Mouse (Mus musculus): Measurements from ENCODE around the gene Fam50b. TPM values are rescaled to one million over a fixed set of nuclear protein-coding genes. Genes with fewer than 3 reads are reported as not detected.

The Fam50b gene
- total RNA-seq, 2 experiments from 2014 or later = not detected

DNA sequence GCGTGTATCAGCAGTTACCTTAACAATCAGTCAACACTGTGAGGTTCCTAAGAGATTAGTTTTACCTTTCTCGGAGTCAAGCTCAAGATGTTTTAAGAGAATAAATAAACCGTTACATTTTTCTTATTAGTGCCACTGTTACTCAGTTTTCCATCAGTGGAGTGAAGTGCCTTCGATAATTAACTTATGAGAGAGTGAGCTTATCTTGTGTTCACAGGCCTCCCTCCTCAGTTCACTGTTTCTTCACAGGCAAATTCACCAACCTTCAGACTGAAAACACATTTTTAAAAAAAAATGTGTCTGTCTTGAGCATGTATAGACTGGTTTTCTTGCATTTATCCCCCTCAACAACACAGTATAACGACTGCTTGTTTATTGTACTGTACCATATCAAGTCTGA is 52.0 kb downstream of the Fam50b start:
- ATAC-seq (replicated peaks; ENCODE audit: low FRiP score, low TSS enrichment, poor library complexity, severe bottlenecking) = peak; percentile 41; the same call in 1 of the 2 replicates

- ATAC-seq (replicated peaks; ENCODE audit: low FRiP score, low TSS enrichment, poor library complexity, severe bottlenecking) = no peak
Observed at GRCm38 (mm10) chr13:34787546-34787945, 52.9 kb downstream of the Fam50b start.

DNA sequence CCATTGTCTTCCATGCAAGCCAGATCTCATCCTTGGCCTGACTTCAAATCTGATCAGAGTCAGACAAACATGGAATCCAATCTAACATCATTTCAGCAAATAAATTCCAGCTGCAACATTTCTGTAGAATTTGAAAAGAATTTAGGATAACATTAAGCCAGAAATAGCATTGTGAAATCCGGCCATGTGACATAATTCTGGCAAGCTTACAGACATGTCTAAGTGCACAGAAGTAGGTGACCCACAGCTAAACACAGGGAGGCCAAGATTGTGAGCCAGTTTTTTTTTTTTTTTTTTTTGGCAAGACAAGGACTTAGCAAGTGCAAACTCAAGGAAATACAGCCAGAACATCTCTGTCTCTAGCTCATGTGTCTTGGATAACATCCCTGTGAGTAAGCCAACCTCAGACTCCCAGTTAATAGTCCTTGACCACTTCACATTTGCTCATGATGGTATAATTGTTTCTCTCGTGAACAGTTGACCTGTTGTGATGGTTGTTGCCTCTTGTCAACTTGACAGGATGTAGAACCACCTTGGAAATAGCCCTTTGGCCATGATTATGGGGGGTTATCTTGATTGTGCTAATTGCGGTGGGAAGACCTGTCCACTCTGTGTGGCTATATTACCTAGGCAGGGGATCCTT is 54.6 kb downstream of the Fam50b start:
- no peak for ATAC-seq (replicated peaks; ENCODE audit: low FRiP score, low TSS enrichment, poor library complexity, severe bottlenecking)

GRCm38 (mm10) chr13:34793066-34793465 is 58.4 kb downstream of the Fam50b start:
- ATAC-seq (replicated peaks; ENCODE audit: low FRiP score, low TSS enrichment, poor library complexity, severe bottlenecking) = no peak

DNA sequence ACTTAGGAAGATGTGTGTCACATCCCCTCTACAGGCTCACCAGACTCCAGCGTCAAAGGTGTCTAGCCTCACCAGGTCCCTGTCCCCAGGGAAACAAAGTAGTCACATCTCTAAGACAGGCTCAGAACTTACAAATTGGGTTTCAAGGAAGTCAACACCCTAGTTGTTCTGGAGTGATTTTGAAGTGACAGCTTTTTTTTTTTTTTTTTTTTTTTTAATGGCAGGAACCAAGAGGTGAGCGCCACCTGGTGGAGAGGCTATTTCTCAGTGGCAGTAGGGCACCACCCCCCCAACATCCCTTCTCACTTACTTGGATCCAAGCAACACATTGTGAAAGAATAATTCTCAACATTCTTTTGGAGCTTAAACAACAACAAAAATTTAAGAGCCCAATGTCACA is 59.2 kb downstream of the Fam50b start:
- no peak for ATAC-seq (replicated peaks; ENCODE audit: low FRiP score, low TSS enrichment, poor library complexity, severe bottlenecking)

DNA sequence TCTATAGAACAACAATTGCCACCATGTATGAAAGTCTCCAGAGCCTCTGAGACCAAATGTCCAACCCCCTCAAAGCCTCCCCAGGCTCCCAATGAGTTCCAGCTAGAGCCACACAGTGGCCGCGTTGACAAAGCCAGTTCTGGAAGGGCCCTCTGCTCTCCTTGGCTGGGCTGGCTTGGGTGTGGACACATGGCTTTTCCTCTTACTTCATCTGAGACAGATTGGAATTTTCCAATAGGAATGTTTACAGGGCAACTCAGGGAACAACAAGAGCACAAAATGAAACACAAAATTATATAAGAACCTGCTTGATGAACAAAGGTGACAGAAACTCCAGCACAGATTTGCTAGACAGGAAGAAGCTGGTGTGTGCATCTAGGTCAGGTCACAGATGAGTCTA is 59.8 kb downstream of the Fam50b start:
- no peak for ATAC-seq (replicated peaks; ENCODE audit: low FRiP score, low TSS enrichment, poor library complexity, severe bottlenecking)

Other genes starting within 250 kb of the Fam50b start
- gene Pxdc1, start 81.4 kb upstream of the Fam50b start, total RNA-seq (2014; fragmentation: Nextera tagmentation) = not detected in 2 replicates
- gene Pxdc1, start 81.4 kb upstream of the Fam50b start, total RNA-seq (2017) = not detected in 2 replicates
- 173 and 238 TPM in 2 replicates for gene Prpf4b, start 140.5 kb downstream of the Fam50b start, total RNA-seq (2014; fragmentation: Nextera tagmentation)
- gene Prpf4b, start 140.5 kb downstream of the Fam50b start, total RNA-seq (2017) = 269 and 276 TPM in 2 replicates
- gene Fam217a, start 189.5 kb downstream of the Fam50b start, total RNA-seq (2014; fragmentation: Nextera tagmentation) = 0.77 TPM in 1 of 2 replicates, not detected in the other
- not detected in 2 replicates for gene Fam217a, start 189.5 kb downstream of the Fam50b start, total RNA-seq (2017)
- gene 4933417A18Rik, start 189.6 kb downstream of the Fam50b start, total RNA-seq (2014; fragmentation: Nextera tagmentation) = not detected in 2 replicates
- not detected in 2 replicates for gene 4933417A18Rik, start 189.6 kb downstream of the Fam50b start, total RNA-seq (2017)
- not detected in 2 replicates for gene Eci3, start 229.0 kb downstream of the Fam50b start, total RNA-seq (2014; fragmentation: Nextera tagmentation)
- gene Eci3, start 229.0 kb downstream of the Fam50b start, total RNA-seq (2017) = not detected in 2 replicates